Mouse (Mus musculus): ENCODE measurements at regions not wholly inside any gene's neighbourhood (a gene's known extent, or its start where the extent isn't known, plus 50 kb on each side); places are given as distances from the start of the nearest gene placed in this dataset.
"Not testable (repeated sequence)": the region's sequence is repeated elsewhere in the genome, so short reads cannot be mapped to it uniquely, and the experiment has no call there.

DNA sequence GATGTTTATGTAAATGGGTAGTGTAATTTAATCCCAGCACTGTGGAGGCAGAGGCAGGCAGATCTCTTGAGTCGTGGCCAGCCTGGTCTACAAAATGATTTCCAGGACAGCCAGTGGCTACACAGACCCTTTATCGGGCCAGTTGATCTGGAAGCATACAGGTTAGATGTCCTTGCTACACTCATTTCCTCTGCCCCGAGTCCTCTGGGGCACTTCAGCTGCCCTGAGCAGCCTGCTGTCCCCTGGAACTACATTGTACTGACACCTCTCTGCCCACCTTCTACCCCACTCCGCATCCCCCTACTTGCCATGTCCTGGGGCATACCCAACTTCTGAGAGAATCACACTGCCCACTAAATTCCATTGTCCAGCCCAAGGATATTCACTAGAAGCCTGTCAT, 60.6 kb upstream of the Helt start:
- ATAC-seq (ENCODE audit: low FRiP score) = no peak
- Histone ChIP-seq H3K36me3 (ENCODE audit: insufficient read depth, low read length) (no peaks in the 10 kb centered on the region), H3K9me3 (ENCODE audit: low read length) (0 out of 2 replicates have a peak, but pooled peaks cover 6% of the 10 kb centered on the region), H3K27ac (ENCODE audit: low read depth, low read length) (no peak overlapping the region), H3K4me1 (ENCODE audit: insufficient read depth, low read length) (no peaks in the 10 kb centered on the region), H3K27me3 (ENCODE audit: insufficient read depth, low read length) (no peaks in the 10 kb centered on the region), H3K4me2 (ENCODE audit: low read depth, low read length, poor library complexity, severe bottlenecking) (no peak overlapping the region), H3K9ac (replicated peaks; ENCODE audit: low read length, poor library complexity, severe bottlenecking) (no peak overlapping the region), H3K4me3 (ENCODE audit: low read depth, low read length) (no peak overlapping the region)
- TF ChIP-seq CTCF (IDR thresholded peaks at IDR 0.05) = no peak
- no peak for DNase-seq (ENCODE audit: low spot score)
- whole genome bisulfite sequencing = 94% methylated on average over 4 of the region's 4 CpGs

DNA sequence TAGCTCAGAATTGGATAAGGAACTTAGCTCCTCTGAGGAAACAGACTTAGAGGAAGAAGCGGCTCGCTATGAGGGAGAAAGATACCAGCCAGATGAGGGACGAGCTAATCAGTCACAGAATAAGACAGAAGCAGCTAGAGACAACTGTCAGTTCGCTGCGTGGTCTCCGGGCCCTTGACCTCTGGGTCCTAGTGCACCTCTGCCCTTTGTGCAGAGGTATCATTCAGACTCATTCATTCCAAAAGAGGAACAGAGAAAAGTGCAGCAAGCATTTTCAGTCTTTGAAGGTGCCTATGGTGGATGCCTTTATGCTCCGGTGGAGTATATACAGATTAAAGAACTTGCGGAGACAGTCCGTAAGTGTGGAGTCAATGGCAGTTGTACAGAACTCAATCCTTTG, 63.5 kb upstream of the Helt start:
- DNase-seq (ENCODE audit: low spot score); H3K9me3 ChIP-seq (ENCODE audit: low read length); H3K27ac ChIP-seq (ENCODE audit: low read depth, low read length); H3K27me3 ChIP-seq (ENCODE audit: insufficient read depth, low read length); H3K9ac ChIP-seq (replicated peaks; ENCODE audit: low read length, poor library complexity, severe bottlenecking); H3K4me3 ChIP-seq (ENCODE audit: low read depth, low read length); H3K4me2 ChIP-seq (ENCODE audit: low read depth, low read length, poor library complexity, severe bottlenecking); ATAC-seq (ENCODE audit: low FRiP score); H3K4me1 ChIP-seq (ENCODE audit: insufficient read depth, low read length); H3K36me3 ChIP-seq (ENCODE audit: insufficient read depth, low read length): not testable (repeated sequence)
- 89% methylated on average over 9 of the region's 9 CpGs for WGBS

DNA sequence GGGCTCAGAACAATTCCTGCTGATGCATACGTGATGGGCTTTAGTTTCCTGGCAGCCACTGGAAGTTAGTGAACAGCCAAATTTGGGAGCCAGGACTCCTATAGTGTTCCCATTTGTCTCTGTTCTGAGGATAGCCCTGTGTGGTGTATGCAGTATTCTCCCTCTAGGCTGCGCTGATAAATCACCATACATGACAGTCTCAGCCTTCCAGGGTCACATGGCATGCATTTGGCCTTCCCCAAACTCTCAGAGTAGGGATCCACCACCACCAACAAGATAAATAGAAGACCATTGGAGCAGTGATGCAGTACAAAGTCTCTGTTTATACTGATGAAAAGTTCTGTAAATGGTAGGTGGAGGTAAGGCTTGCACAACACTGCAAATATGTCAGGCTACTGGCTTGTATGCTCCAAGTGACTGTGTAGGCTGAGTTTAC, 68.4 kb upstream of the Helt start:
- Histone ChIP-seq H3K9me3 (ENCODE audit: low read length) (no peaks in the 10 kb centered on the region), H3K4me1 (ENCODE audit: insufficient read depth, low read length) (no peaks in the 10 kb centered on the region), H3K9ac (replicated peaks; ENCODE audit: low read length, poor library complexity, severe bottlenecking) (no peak overlapping the region), H3K27ac (ENCODE audit: low read depth, low read length) (no peak overlapping the region), H3K36me3 (ENCODE audit: insufficient read depth, low read length) (no peaks in the 10 kb centered on the region), H3K27me3 (ENCODE audit: insufficient read depth, low read length) (no peaks in the 10 kb centered on the region), H3K4me2 (ENCODE audit: low read depth, low read length, poor library complexity, severe bottlenecking) (no peak overlapping the region), H3K4me3 (ENCODE audit: low read depth, low read length) (no peak overlapping the region)
- WGBS = 83% methylated on average over 2 of the region's 2 CpGs
- ATAC-seq (ENCODE audit: low FRiP score) (no peak), DNase-seq (ENCODE audit: low spot score) (peak; percentile 20)
- TF ChIP-seq CTCF (IDR thresholded peaks at IDR 0.05) = no peak

DNA sequence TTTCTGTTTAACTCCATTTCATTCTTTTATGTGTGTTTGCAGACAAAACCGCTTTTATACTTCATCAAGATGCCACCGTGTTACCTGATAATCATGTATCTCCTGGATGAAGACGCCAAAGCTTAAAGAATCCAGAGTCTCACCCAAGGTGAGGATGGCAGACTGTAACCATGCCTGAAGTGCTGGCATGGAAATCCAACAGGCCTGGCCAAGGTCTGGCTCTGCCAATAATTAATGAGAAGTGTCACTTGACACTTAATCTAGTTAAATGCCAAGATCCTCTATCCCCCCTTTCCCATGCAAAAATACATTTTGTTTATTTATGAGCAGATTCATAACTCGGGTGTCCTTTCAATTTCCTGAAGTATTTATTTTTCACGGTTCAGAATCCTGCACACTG, 71.2 kb upstream of the Helt start:
- Histone ChIP-seq H3K36me3 (ENCODE audit: insufficient read depth, low read length) (no peaks in the 10 kb centered on the region), H3K4me1 (ENCODE audit: insufficient read depth, low read length) (no peaks in the 10 kb centered on the region), H3K4me3 (ENCODE audit: low read depth, low read length) (no peak overlapping the region), H3K4me2 (ENCODE audit: low read depth, low read length, poor library complexity, severe bottlenecking) (no peak overlapping the region), H3K27me3 (ENCODE audit: insufficient read depth, low read length) (no peaks in the 10 kb centered on the region), H3K27ac (ENCODE audit: low read depth, low read length) (no peak overlapping the region), H3K9me3 (ENCODE audit: low read length) (no peaks in the 10 kb centered on the region), H3K9ac (replicated peaks; ENCODE audit: low read length, poor library complexity, severe bottlenecking) (no peak overlapping the region)
- ATAC-seq (ENCODE audit: low FRiP score) = no peak
- no peak for TF ChIP-seq CTCF (IDR thresholded peaks at IDR 0.05)
- WGBS = 80% methylated on average over 5 of the region's 5 CpGs
- DNase-seq (ENCODE audit: low spot score) = peak; percentile 4

DNA sequence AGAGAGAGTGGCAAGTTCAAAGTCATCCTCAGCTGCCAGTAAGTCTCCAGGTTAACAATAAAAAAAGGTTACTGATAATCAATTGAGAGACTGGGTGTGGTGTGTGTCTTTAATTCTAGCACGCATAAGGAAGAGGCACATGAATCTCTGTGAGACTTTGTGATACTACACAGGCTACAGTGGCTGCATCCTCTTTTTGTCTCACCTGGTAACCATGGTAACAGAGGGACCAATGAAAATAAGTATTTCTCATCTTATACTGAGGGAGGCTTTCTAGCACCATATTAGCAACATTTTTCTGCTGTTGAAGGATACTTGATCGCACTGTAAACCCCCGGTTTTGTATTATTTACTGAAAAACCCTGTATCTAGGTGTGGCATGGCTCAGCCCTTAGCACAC, 72.7 kb upstream of the Helt start:
- H3K36me3 ChIP-seq (ENCODE audit: insufficient read depth, low read length) = no peaks in the 10 kb centered on the region
- ATAC-seq (ENCODE audit: low FRiP score) = peak; percentile 70
- H3K27me3 ChIP-seq (ENCODE audit: insufficient read depth, low read length) = no peaks in the 10 kb centered on the region
- no peak for TF ChIP-seq CTCF (IDR thresholded peaks at IDR 0.05)
- no peaks in the 10 kb centered on the region for H3K4me1 ChIP-seq (ENCODE audit: insufficient read depth, low read length)
- H3K4me3 ChIP-seq (ENCODE audit: low read depth, low read length) = no peak overlapping the region
- no peak overlapping the region for H3K9ac ChIP-seq (replicated peaks; ENCODE audit: low read length, poor library complexity, severe bottlenecking)
- H3K4me2 ChIP-seq (ENCODE audit: low read depth, low read length, poor library complexity, severe bottlenecking) = no peak overlapping the region
- 66% methylated on average over 3 of the region's 3 CpGs for WGBS
- H3K27ac ChIP-seq (ENCODE audit: low read depth, low read length) = no peak overlapping the region
- no peaks in the 10 kb centered on the region for H3K9me3 ChIP-seq (ENCODE audit: low read length)
- peak; percentile 37 for DNase-seq (ENCODE audit: low spot score)

DNA sequence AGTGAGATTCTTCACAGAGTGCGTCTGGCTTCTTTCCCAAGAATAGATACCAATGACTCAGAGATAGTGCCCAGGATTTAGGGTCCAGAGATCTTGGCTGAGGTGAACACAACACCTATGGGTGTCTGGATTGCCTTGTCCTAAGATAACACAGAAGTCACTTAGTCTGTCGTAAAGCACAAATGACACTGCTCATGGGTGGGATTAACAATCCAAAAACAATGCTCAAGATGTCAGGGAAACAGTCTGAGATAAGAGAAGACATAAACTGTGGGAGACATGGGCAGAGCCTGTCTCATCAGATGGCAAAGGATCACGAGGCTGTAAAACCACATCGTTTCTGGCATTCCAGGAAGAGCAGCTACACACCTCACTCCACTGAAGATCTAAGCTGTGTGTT, 79.6 kb upstream of the Helt start:
- no peak for ATAC-seq (ENCODE audit: low FRiP score)
- TF ChIP-seq CTCF (IDR thresholded peaks at IDR 0.05) = no peak
- Histone ChIP-seq H3K27ac (ENCODE audit: low read depth, low read length) (no peak overlapping the region), H3K4me3 (ENCODE audit: low read depth, low read length) (no peak overlapping the region), H3K36me3 (ENCODE audit: insufficient read depth, low read length) (no peaks in the 10 kb centered on the region), H3K9ac (replicated peaks; ENCODE audit: low read length, poor library complexity, severe bottlenecking) (no peak overlapping the region), H3K4me1 (ENCODE audit: insufficient read depth, low read length) (no peaks in the 10 kb centered on the region), H3K9me3 (ENCODE audit: low read length) (no peaks in the 10 kb centered on the region), H3K27me3 (ENCODE audit: insufficient read depth, low read length) (no peaks in the 10 kb centered on the region), H3K4me2 (ENCODE audit: low read depth, low read length, poor library complexity, severe bottlenecking) (no peak overlapping the region)
- WGBS = 84% methylated on average over 4 of the region's 4 CpGs
- DNase-seq (ENCODE audit: low spot score) = no peak

DNA sequence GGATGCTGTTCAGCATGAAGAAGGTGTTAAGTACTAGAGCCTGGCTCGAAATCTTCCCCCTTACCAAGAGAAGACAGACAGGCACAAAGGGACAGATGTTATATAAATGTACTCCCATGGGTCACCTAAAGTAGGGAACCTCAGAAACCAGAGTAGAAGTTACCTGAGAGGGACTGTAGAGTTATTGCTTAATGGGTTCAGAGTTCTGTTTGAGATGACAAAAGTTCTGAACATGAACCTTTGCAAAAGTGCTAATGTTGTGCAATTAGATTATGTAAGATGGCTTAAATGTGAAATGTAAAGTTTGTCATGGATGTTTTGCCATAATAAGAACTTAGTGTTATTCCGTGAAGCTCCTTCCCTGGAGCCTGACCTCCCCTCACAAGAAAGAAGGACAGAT, 81.5 kb upstream of the Helt start:
- no peak overlapping the region for H3K4me3 ChIP-seq (ENCODE audit: low read depth, low read length)
- DNase-seq (ENCODE audit: low spot score) (no peak), ATAC-seq (ENCODE audit: low FRiP score) (no peak)
- no peak overlapping the region for H3K9ac ChIP-seq (replicated peaks; ENCODE audit: low read length, poor library complexity, severe bottlenecking)
- WGBS = 83% methylated on average over 2 of the region's 2 CpGs
- no peak for TF ChIP-seq CTCF (IDR thresholded peaks at IDR 0.05)
- no peaks in the 10 kb centered on the region for H3K9me3 ChIP-seq (ENCODE audit: low read length)
- H3K27me3 ChIP-seq (ENCODE audit: insufficient read depth, low read length) = no peaks in the 10 kb centered on the region
- no peak overlapping the region for H3K27ac ChIP-seq (ENCODE audit: low read depth, low read length)
- H3K36me3 ChIP-seq (ENCODE audit: insufficient read depth, low read length) = no peaks in the 10 kb centered on the region
- H3K4me1 ChIP-seq (ENCODE audit: insufficient read depth, low read length) = no peaks in the 10 kb centered on the region
- H3K4me2 ChIP-seq (ENCODE audit: low read depth, low read length, poor library complexity, severe bottlenecking) = no peak overlapping the region
